Mouse (Mus musculus): ENCODE measurements around the gene Trp53tg5. TPM values are rescaled to one million over a fixed set of nuclear protein-coding genes. Genes with fewer than 3 reads are reported as not detected.

Trp53tg5 gene
- total RNA-seq, 2 experiments from 2014 or later: not detected

Other genes starting within 250 kb of the Trp53tg5 start
- gene Svs2, start 235.3 kb downstream of the Trp53tg5 start, total RNA-seq (2014; fragmentation: Nextera tagmentation): not detected in 2 replicates
- gene Svs2, start 235.3 kb downstream of the Trp53tg5 start, total RNA-seq (2017): not detected in 2 replicates
- gene Svs3b, start 217.1 kb downstream of the Trp53tg5 start, total RNA-seq (2014; fragmentation: Nextera tagmentation): not detected in 2 replicates
- not detected in 2 replicates for gene Svs3b, start 217.1 kb downstream of the Trp53tg5 start, total RNA-seq (2017)
- not detected in 2 replicates for gene Svs4, start 195.3 kb downstream of the Trp53tg5 start, total RNA-seq (2014; fragmentation: Nextera tagmentation)
- gene Svs4, start 195.3 kb downstream of the Trp53tg5 start, total RNA-seq (2017): not detected in 2 replicates
- gene Svs3a, start 184.5 kb downstream of the Trp53tg5 start, total RNA-seq (2014; fragmentation: Nextera tagmentation): not detected in 2 replicates
- not detected in 2 replicates for gene Svs3a, start 184.5 kb downstream of the Trp53tg5 start, total RNA-seq (2017)
- gene Svs6, start 157.0 kb downstream of the Trp53tg5 start, total RNA-seq (2014; fragmentation: Nextera tagmentation): not detected in 2 replicates
- gene Svs6, start 157.0 kb downstream of the Trp53tg5 start, total RNA-seq (2017): not detected in 2 replicates
- gene Svs5, start 141.0 kb downstream of the Trp53tg5 start, total RNA-seq (2014; fragmentation: Nextera tagmentation): not detected in 2 replicates
- not detected in 2 replicates for gene Svs5, start 141.0 kb downstream of the Trp53tg5 start, total RNA-seq (2017)
- not detected in 2 replicates for gene Slpi, start 84.6 kb downstream of the Trp53tg5 start, total RNA-seq (2014; fragmentation: Nextera tagmentation)
- gene Slpi, start 84.6 kb downstream of the Trp53tg5 start, total RNA-seq (2017): not detected in 2 replicates
- gene Rbpjl, start 70.6 kb downstream of the Trp53tg5 start, total RNA-seq (2014; fragmentation: Nextera tagmentation): not detected in 2 replicates
- gene Rbpjl, start 70.6 kb downstream of the Trp53tg5 start, total RNA-seq (2017): not detected in 2 replicates
- gene Matn4, start 68.6 kb downstream of the Trp53tg5 start, total RNA-seq (2014; fragmentation: Nextera tagmentation): not detected in 2 replicates
- gene Matn4, start 68.6 kb downstream of the Trp53tg5 start, total RNA-seq (2017): 0.09 TPM in 1 of 2 replicates, not detected in the other
- 1.0 and 5.3 TPM in 2 replicates for gene Sdc4, start 29.8 kb downstream of the Trp53tg5 start, total RNA-seq (2014; fragmentation: Nextera tagmentation)
- gene Sdc4, start 29.8 kb downstream of the Trp53tg5 start, total RNA-seq (2017): 0.23 and 1.3 TPM in 2 replicates
- gene Sys1, start 16.8 kb downstream of the Trp53tg5 start, total RNA-seq (2014; fragmentation: Nextera tagmentation): 25.7 and 26.7 TPM in 2 replicates
- 10.9 and 16.0 TPM in 2 replicates for gene Sys1, start 16.8 kb downstream of the Trp53tg5 start, total RNA-seq (2017)
- gene Gm20458, start 12.8 kb downstream of the Trp53tg5 start, total RNA-seq (2014; fragmentation: Nextera tagmentation): not detected in 2 replicates
- not detected in 2 replicates for gene Gm20458, start 12.8 kb downstream of the Trp53tg5 start, total RNA-seq (2017)
- 2.4 TPM in 2 replicates for gene Dbndd2, start 12.4 kb upstream of the Trp53tg5 start, total RNA-seq (2014; fragmentation: Nextera tagmentation)
- gene Dbndd2, start 12.4 kb upstream of the Trp53tg5 start, total RNA-seq (2017): 2.9 TPM in 1 of 2 replicates, not detected in the other
- gene Pigt, start 23.8 kb upstream of the Trp53tg5 start, total RNA-seq (2014; fragmentation: Nextera tagmentation): 76.4 and 89.3 TPM in 2 replicates
- gene Pigt, start 23.8 kb upstream of the Trp53tg5 start, total RNA-seq (2017): 16.3 and 36.6 TPM in 2 replicates
- gene Wfdc2, start 88.7 kb upstream of the Trp53tg5 start, total RNA-seq (2014; fragmentation: Nextera tagmentation): not detected in 2 replicates
- gene Wfdc2, start 88.7 kb upstream of the Trp53tg5 start, total RNA-seq (2017): not detected in 2 replicates
- gene Spint3, start 99.7 kb upstream of the Trp53tg5 start, total RNA-seq (2014; fragmentation: Nextera tagmentation): not detected in 2 replicates
- gene Spint3, start 99.7 kb upstream of the Trp53tg5 start, total RNA-seq (2017): not detected in 2 replicates
- not detected in 2 replicates for gene Wfdc6a, start 111.7 kb upstream of the Trp53tg5 start, total RNA-seq (2014; fragmentation: Nextera tagmentation)
- gene Wfdc6a, start 111.7 kb upstream of the Trp53tg5 start, total RNA-seq (2017): not detected in 2 replicates
- gene Eppin, start 119.9 kb upstream of the Trp53tg5 start, total RNA-seq (2014; fragmentation: Nextera tagmentation): not detected in 2 replicates
- gene Eppin, start 119.9 kb upstream of the Trp53tg5 start, total RNA-seq (2017): not detected in 2 replicates
- not detected in 2 replicates for gene Wfdc6b, start 139.8 kb upstream of the Trp53tg5 start, total RNA-seq (2014; fragmentation: Nextera tagmentation)
- gene Wfdc6b, start 139.8 kb upstream of the Trp53tg5 start, total RNA-seq (2017): not detected in 2 replicates
- gene Wfdc8, start 139.9 kb upstream of the Trp53tg5 start, total RNA-seq (2014; fragmentation: Nextera tagmentation): not detected in 2 replicates
- gene Wfdc8, start 139.9 kb upstream of the Trp53tg5 start, total RNA-seq (2017): not detected in 2 replicates
- not detected in 2 replicates for gene Wfdc16, start 165.1 kb upstream of the Trp53tg5 start, total RNA-seq (2014; fragmentation: Nextera tagmentation)
- not detected in 2 replicates for gene Wfdc16, start 165.1 kb upstream of the Trp53tg5 start, total RNA-seq (2017)
- gene Wfdc10, start 182.3 kb upstream of the Trp53tg5 start, total RNA-seq (2014; fragmentation: Nextera tagmentation): not detected in 2 replicates
- gene Wfdc10, start 182.3 kb upstream of the Trp53tg5 start, total RNA-seq (2017): not detected in 2 replicates
- gene Wfdc9, start 182.9 kb upstream of the Trp53tg5 start, total RNA-seq (2014; fragmentation: Nextera tagmentation): not detected in 2 replicates
- gene Wfdc9, start 182.9 kb upstream of the Trp53tg5 start, total RNA-seq (2017): not detected in 2 replicates
- gene Wfdc11, start 200.4 kb upstream of the Trp53tg5 start, total RNA-seq (2014; fragmentation: Nextera tagmentation): not detected in 2 replicates
- gene Wfdc11, start 200.4 kb upstream of the Trp53tg5 start, total RNA-seq (2017): not detected in 2 replicates
- gene Wfdc13, start 211.4 kb upstream of the Trp53tg5 start, total RNA-seq (2014; fragmentation: Nextera tagmentation): not detected in 2 replicates
- not detected in 2 replicates for gene Wfdc13, start 211.4 kb upstream of the Trp53tg5 start, total RNA-seq (2017)
- gene Spint4, start 224.8 kb upstream of the Trp53tg5 start, total RNA-seq (2014; fragmentation: Nextera tagmentation): not detected in 2 replicates
- gene Spint4, start 224.8 kb upstream of the Trp53tg5 start, total RNA-seq (2017): not detected in 2 replicates
- not detected in 2 replicates for gene Spint5, start 241.6 kb upstream of the Trp53tg5 start, total RNA-seq (2014; fragmentation: Nextera tagmentation)
- gene Spint5, start 241.6 kb upstream of the Trp53tg5 start, total RNA-seq (2017): not detected in 2 replicates